Mouse (Mus musculus): ENCODE measurements at regions not wholly inside any gene's neighbourhood (a gene's known extent, or its start where the extent isn't known, plus 50 kb on each side); places are given as distances from the start of the nearest gene placed in this dataset.

- DNase-seq = no peak
These were observed 168.2 kb upstream of the Itga4 start for GRCm38 (mm10) chr2:79086857-79087578.

GRCm38 (mm10) chr2:79087600-79088205 is 167.5 kb upstream of the Itga4 start:
- no peak for DNase-seq

DNA sequence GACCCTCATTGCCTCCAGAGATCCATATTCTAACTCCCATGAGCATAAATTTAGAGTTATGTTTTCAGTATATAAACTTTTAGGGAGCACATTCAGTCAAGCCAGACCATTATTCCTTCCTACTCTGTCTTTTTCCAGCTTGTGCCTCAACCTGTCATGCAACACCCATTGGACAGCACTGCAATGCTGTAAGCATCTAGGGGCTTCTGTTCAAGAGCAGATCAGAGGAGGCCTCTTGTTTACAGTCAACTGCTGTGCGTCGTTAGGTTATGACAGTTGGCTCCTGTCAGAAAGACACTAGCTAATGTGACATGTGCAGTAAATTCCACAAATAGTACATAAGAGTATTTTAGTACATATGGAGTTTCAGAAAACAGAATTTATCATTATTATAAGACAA is 165.0 kb upstream of the Itga4 start:
- no peak for DNase-seq

GRCm38 (mm10) chr2:79094298-79094697 is 160.9 kb upstream of the Itga4 start:
- DNase-seq = no peak

DNA sequence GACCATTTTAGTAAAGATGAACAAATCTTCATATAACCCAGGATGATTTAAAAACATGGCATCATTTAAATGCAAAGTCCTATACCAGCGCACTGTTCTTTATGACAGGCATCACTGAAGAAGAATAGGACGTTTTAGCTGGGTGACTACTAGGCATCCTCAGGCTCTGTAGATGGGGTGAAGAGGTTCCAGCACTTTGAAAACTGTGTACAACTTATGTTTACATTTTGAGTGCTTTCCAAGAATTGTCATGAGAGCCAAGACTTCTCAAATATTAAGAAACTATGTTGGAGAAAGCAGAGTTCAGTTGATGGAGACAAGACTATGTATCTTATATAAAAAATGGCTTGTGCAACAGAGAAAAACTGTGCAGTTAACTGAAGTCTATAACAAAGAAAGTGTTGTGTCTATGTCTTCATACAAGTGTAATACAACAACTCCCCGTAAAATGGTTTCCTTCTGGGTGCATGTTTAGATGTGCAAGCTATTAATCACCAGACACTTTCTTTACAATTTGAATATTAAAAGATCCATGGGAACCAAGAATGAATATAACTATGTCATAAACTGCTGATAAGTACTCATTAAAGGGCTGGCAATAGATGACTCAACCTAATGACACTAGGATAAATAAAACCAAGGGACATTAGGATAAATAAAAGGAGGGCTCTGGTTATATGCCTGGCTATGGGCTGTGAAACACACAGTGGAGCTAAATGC is 158.5 kb upstream of the Itga4 start:
- DNase-seq = no peak

DNA sequence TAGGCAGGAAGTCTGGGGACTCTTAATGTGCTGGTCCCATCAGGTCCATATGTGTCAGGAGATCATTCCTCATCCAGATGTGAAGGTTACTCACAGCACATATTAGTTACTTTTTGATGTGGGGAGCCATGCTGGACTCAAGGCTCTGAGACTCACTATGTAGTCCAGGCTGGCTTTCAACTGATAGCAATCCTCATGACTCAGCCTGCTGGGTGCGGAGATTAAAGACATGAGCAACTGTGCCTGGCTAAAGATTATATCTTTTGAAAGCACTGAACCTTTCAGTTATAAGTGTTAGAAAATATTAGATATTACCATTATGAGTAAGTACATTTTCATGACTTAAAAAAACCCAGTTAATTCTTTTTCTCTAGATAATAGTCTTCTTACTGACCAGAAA is 155.6 kb upstream of the Itga4 start:
- DNase-seq = no peak

- no peak for DNase-seq
These were observed 143.6 kb upstream of the Itga4 start for GRCm38 (mm10) chr2:79111673-79112072.

GRCm38 (mm10) chr2:79112076-79112475 is 143.2 kb upstream of the Itga4 start:
- DNase-seq = no peak

- no peak for DNase-seq
These were observed 134.4 kb upstream of the Itga4 start for GRCm38 (mm10) chr2:79120610-79121345.

GRCm38 (mm10) chr2:79122530-79122929 is 132.7 kb upstream of the Itga4 start:
- DNase-seq = no peak

DNA sequence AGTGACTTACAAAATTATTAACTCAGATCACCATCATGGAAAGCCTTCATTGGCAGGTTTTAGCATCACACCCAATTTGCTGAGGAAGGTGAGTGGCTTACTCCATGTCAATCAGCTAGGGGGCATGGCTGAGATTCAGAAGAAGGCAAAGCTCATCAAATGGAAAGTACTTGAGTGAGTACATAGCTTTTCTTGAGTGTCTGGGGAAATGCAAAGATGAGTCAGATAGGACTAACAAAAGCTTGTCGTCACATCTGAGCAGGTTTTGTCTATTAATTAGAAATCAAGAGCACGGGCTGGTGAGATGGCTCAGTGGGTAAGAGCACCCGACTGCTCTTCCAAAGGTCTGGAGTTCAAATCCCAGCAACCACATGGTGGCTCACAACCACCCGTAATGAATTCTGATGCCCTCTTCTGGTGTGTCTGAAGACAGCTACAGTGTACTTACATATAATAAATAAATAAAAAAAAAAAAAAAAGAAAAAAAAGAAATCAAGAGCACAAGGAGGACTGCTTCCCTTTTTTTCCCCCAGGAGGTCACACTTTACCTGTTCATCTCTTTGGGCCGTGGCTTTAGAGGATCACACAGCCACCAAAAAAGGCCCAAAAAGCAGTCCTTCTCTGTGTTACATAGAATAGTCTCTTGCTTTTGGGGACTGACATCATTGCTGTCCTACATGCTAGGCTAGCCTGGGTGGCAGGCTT is 130.8 kb upstream of the Itga4 start:
- DNase-seq = no peak

DNA sequence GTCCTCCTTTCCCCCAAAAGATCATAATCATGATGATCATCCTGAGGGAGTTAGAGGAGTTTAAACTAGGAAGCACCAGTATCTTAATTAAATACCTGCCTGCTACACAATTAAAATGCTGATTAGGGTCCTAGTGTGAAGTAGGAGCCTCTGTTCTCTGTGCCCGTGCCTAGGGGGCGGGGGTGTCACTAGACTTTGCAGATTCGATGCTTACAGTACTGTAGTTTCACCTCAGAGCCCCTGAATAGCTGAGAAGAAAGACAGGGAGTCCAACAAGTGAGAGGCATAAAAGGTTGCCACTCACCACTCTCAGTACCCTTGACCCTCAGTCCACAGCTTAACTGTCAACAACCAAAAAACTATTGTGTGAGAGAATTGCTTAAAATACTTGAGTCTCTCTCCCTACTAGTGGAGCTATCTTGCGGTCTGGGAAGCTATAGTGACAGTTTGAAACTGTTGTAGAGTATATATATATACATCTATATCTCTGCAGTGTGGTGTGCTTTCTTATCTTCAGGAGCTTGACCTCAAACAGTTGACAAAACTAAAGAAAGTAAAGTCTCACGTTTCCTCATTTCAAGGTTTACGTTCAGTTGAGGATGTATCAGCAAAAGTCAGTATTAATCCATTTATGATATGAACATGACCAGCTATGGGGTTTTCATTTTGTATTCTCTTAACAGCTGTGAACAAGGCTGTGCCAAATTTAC is 128.9 kb upstream of the Itga4 start:
- DNase-seq = no peak

DNA sequence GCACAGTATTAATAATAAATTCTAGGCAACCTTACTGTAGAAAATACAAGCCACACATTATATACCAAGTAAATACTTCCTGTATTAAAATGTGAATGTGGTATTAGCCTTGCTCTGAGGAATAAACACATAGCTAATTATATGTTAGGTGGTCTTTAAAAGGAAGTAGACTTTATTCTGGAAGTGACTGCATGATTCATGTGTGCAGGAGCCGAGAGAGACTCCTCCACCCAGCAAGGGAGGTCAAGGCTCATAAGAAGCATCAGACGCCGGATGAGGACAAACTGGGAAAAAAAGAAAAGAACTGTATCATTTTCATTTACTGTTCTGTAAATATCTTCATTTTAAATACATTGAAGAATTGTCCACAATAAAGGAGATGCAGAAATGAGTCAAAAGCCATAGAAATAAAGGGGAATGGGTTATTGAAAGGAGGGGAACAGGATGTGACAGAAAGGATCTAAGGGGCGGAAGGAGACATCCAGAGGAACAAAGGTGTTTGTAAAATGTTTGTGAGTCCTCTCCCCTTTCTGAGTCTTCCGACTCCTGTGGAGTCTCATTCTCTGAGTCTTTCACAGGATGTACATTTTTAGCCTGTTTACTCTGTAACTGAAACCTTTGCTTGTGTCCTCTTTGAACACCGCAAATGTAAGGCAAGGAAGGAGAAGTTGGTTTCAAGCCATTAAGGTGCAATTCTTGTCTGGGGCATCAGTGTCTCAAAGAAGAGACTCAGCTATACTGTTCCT is 128.1 kb upstream of the Itga4 start:
- no peak for DNase-seq

- DNase-seq = no peak
These were observed 127.4 kb upstream of the Itga4 start for GRCm38 (mm10) chr2:79127822-79128221.

DNA sequence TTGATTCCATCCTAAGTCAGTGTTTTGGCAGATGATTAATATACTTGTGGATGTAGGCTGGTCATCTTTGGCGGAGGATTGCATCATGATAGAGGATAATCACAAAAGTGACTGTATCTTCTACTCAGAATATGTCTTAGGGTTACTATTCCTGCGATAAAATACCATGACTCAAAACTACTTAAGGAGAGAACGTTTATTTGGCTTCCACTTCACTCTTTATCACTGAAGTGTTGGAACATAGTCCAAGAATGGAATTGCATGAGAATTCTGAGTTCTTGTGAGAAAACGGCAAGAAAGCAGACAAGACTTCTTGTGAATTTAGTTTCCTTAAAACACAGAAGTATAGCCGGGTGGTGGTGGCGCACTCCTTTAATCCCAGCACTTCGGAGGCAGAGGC is 124.6 kb upstream of the Itga4 start:
- DNase-seq = no peak

GRCm38 (mm10) chr2:79131235-79131634 is 124.0 kb upstream of the Itga4 start:
- no peak for DNase-seq

DNA sequence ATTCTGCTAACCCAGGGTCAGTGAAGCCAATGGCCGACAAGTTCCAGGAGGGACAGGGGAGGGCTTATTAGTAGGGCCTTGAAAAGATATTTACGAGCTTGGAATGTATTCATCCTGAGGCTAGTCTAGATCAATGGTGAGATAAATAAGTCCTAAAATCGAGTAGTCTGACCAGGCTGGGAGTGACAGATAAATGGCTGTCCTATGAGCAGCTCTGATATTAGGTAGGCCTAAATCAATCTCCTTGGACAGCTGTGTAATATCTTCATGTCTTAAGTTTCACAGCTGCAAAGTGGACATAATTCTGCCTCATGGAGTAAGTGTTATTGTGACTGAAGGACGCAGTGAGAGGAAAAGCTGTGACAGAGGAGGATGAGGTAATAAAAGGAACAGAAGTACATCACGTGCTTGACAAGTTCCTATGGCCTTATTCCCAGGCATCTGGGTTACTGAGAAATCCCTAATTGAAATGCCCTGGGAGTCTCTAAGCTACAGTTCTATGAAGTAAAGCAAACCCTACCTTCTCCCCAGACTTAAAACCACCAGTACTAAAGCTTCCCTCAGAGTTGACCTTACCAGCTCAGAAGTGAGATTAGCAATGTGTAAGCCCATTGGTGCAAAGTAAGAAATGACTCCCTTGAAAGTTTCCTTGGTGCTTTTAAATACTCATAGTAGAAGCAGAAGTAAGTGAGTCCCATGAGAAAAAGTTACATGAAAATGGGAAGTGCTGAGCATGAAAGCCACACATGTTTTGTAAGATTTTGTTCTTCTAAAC is 123.3 kb upstream of the Itga4 start:
- DNase-seq = no peak

- DNase-seq = no peak
These were observed 122.7 kb upstream of the Itga4 start for GRCm38 (mm10) chr2:79132518-79132845.

DNA sequence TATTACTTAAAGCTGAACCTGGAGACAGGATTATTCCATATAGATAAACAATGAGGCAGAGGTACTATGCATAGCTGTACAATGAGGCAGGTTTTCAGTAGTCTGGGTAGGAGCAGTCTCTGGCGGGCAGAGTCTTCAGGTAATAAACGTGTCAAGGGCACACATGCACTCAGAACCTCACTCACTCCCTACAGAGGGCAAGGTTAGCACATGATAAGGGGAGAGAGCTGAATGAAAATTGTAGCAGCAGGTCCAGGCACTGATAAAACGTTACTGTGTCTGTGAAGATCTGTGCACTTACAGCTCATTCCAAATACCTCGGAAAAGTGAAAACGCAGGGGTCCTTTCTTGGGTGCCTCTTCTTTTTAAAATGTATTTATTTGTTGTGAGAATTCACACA is 120.9 kb upstream of the Itga4 start:
- DNase-seq = no peak

DNA sequence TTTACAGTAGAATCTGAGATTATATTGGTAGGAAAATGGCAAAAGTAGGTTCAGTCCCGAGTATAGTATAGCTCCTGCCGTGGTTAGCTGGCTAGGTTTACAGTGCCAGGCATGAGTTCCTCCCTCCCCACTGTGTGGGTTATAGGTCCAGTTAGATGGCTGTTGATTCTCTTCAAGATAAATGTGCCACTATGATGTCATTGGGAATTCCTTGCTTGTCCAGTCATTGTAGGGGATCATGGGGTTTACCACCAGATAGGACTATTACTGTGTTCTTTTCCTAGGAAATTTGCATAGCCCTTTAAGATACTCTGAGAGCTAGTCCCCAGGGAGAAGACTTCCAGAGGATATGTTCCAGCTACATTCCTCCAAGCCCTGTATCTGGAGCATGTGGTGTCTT is 119.2 kb upstream of the Itga4 start:
- DNase-seq = no peak
